In genomic region chr2:75136618-75137017, GRCm38 (mm10) we compare ENCODE assay signal across 14 mouse cellular contexts.
DNase-seq lines count a peak whose midpoint lies in the region; ATAC-seq and TF ChIP-seq lines count a peak whose summit lies in the region.
"Had no signal": no experiment of that assay in that cellular context is flagged by ENCODE, and none has a peak within 500 bp of the region (broad histone marks: within the 10 kb centered on the region; RNA-seq: fewer than 3 reads in every experiment).

No protein-coding gene starts in this region.

- WGBS in forebrain, embryonic 11.5 days, result 9% methylated on average over 8 of the region's 8 CpGs
- WGBS in forebrain, embryonic 13.5 days, result 15% methylated on average over 8 of the region's 8 CpGs
- WGBS in hindbrain, embryonic 16.5 days, result 14% methylated on average over 8 of the region's 8 CpGs
- 11% methylated on average over 8 of the region's 8 CpGs for WGBS in limb, embryonic 14.5 days

- no peak overlapping the region for H3K27ac ChIP-seq in forebrain, embryonic 11.5 days (ENCODE audit: low read depth, low read length)
- no peak overlapping the region for H3K27ac ChIP-seq in forebrain, embryonic 13.5 days
- no peak overlapping the region for H3K27ac ChIP-seq in hindbrain, embryonic 16.5 days (ENCODE audit: low read depth, low read length)
- H3K27ac ChIP-seq in limb, embryonic 14.5 days (replicated peaks; ENCODE audit: low read depth, low read length), result no peak overlapping the region
- H3K27ac ChIP-seq: forebrain, embryonic 10.5 days; liver, embryonic 12.5 days had no signal

- no peaks in the 10 kb centered on the region for H3K36me3 ChIP-seq in forebrain, embryonic 11.5 days (ENCODE audit: control insufficient read depth, insufficient read depth, low read length)
- H3K36me3 ChIP-seq in forebrain, embryonic 13.5 days (ENCODE audit: poor library complexity, severe bottlenecking), result no peaks in the 10 kb centered on the region
- no peaks in the 10 kb centered on the region for H3K36me3 ChIP-seq in hindbrain, embryonic 16.5 days (ENCODE audit: control insufficient read depth, insufficient read depth, low read length)
- no peaks in the 10 kb centered on the region for H3K36me3 ChIP-seq in limb, embryonic 14.5 days (ENCODE audit: control insufficient read depth, insufficient read depth, low read length)
- H3K36me3 ChIP-seq: forebrain, embryonic 10.5 days; liver, embryonic 12.5 days had no signal

- no peak for TF ChIP-seq POLR2A in limb, embryonic 14.5 days (IDR thresholded peaks at IDR 0.05; ENCODE audit: borderline replicate concordance, extremely low read depth, insufficient read depth, insufficient read length)

- peaks cover 43% of the 10 kb centered on the region for H3K27me3 ChIP-seq in forebrain, embryonic 11.5 days (ENCODE audit: control insufficient read depth, insufficient read depth, low read length)
- H3K27me3 ChIP-seq in forebrain, embryonic 13.5 days, result peaks cover 82% of the 10 kb centered on the region
- H3K27me3 ChIP-seq in hindbrain, embryonic 16.5 days (replicated peaks; ENCODE audit: control insufficient read depth, insufficient read depth, low read length), result peaks cover 18% of the 10 kb centered on the region
- H3K27me3 ChIP-seq in limb, embryonic 14.5 days (ENCODE audit: control insufficient read depth, insufficient read depth, low read length), result peaks cover 83% of the 10 kb centered on the region

- H3K4me2 ChIP-seq in forebrain, embryonic 11.5 days (ENCODE audit: low read depth, low read length, severe bottlenecking), result no peak overlapping the region
- no peak overlapping the region for H3K4me2 ChIP-seq in forebrain, embryonic 13.5 days
- peak overlapping the region; percentile 87 for H3K4me2 ChIP-seq in hindbrain, embryonic 16.5 days (ENCODE audit: low read length)
- H3K4me2 ChIP-seq in limb, embryonic 14.5 days (replicated peaks; ENCODE audit: low read depth, low read length, severe bottlenecking), result no peak overlapping the region

- H3K9ac ChIP-seq in forebrain, embryonic 11.5 days (ENCODE audit: low read length), result no peak overlapping the region
- H3K9ac ChIP-seq in forebrain, embryonic 13.5 days, result no peak overlapping the region
- no peak overlapping the region for H3K9ac ChIP-seq in hindbrain, embryonic 16.5 days (ENCODE audit: low read depth, low read length)
- no peak overlapping the region for H3K9ac ChIP-seq in limb, embryonic 14.5 days (ENCODE audit: low read depth, low read length, severe bottlenecking)
- H3K9ac ChIP-seq: liver, embryonic 12.5 days had no signal

- peak; percentile 54 for DNase-seq in forebrain, embryonic 11.5 days (ENCODE audit: low spot score)
- peak; percentile 17 for DNase-seq in kidney, postnatal 10 days
- DNase-seq in kidney, postnatal 4 days, result no peak
- no peak for DNase-seq in limb, embryonic 14.5 days (ENCODE audit: low spot score)
- no peak for DNase-seq in adrenal gland, postnatal 36 days
- DNase-seq: cerebellum, adult 11-12 months; right cerebral cortex, adult 18-20 months; spleen, adult 18-20 months had no signal

- no peaks in the 10 kb centered on the region for H3K9me3 ChIP-seq in forebrain, embryonic 11.5 days (ENCODE audit: control insufficient read depth, low read length)
- no peaks in the 10 kb centered on the region for H3K9me3 ChIP-seq in forebrain, embryonic 13.5 days (replicated peaks)
- no peaks in the 10 kb centered on the region for H3K9me3 ChIP-seq in hindbrain, embryonic 16.5 days (ENCODE audit: control insufficient read depth, low read length)
- H3K9me3 ChIP-seq in limb, embryonic 14.5 days (ENCODE audit: control insufficient read depth, low read length), result no peaks in the 10 kb centered on the region
- H3K9me3 ChIP-seq: forebrain, embryonic 10.5 days; liver, embryonic 12.5 days had no signal

- H3K4me1 ChIP-seq in forebrain, embryonic 11.5 days (replicated peaks; ENCODE audit: control insufficient read depth, insufficient read depth, low read length), result no peaks in the 10 kb centered on the region
- H3K4me1 ChIP-seq in forebrain, embryonic 13.5 days, result peaks cover 8% of the 10 kb centered on the region
- peaks cover 8% of the 10 kb centered on the region for H3K4me1 ChIP-seq in hindbrain, embryonic 16.5 days (ENCODE audit: control insufficient read depth, insufficient read depth, low read depth, low read length)
- H3K4me1 ChIP-seq in limb, embryonic 14.5 days (ENCODE audit: control insufficient read depth, insufficient read depth, low read length), result peaks cover 5% of the 10 kb centered on the region; the same call in 1 of the 2 replicates
- H3K4me1 ChIP-seq: liver, embryonic 12.5 days had no signal

- no peak overlapping the region for H3K4me3 ChIP-seq in forebrain, embryonic 11.5 days (ENCODE audit: low read depth, low read length)
- no peak overlapping the region for H3K4me3 ChIP-seq in forebrain, embryonic 13.5 days
- peak overlapping the region; percentile 0; the same call in 1 of the 2 replicates for H3K4me3 ChIP-seq in hindbrain, embryonic 16.5 days (ENCODE audit: low read length)
- H3K4me3 ChIP-seq in limb, embryonic 14.5 days (replicated peaks; ENCODE audit: low read length), result 0 out of 2 replicates have a peak overlapping the region, but pooled peaks have one; percentile 7

- no peak for ATAC-seq in forebrain, embryonic 11.5 days (replicated peaks; ENCODE audit: low FRiP score)
- no peak for ATAC-seq in forebrain, embryonic 13.5 days
- ATAC-seq in hindbrain, embryonic 16.5 days, result no peak
- no peak for ATAC-seq in limb, embryonic 14.5 days (ENCODE audit: low FRiP score, low read depth)
- ATAC-seq in cerebellum, adult (ENCODE audit: insufficient number of reproducible peaks, low FRiP score, low TSS enrichment), result no peak
- ATAC-seq: liver, embryonic 12.5 days; lung, postnatal 0 days had no signal

Comparison
In these comparisons a context has a peak if more than half of its experiments do, and no peak if none do; other contexts are left out.
1. DNase-seq: peak in forebrain, embryonic 11.5 days (single experiment) and kidney, postnatal 10 days (single experiment); none in kidney, postnatal 4 days (0 of 2), limb, embryonic 14.5 days (single experiment) and adrenal gland, postnatal 36 days (0 of 2).
2. H3K4me3 ChIP-seq: peak in hindbrain, embryonic 16.5 days (single experiment) and limb, embryonic 14.5 days (single experiment); none in forebrain, embryonic 11.5 days (single experiment) and forebrain, embryonic 13.5 days (single experiment).